Mouse (Mus musculus) kidney, adult 11 months (tissue): ENCODE measurements around the gene Tysnd1.

Source experiments
- DNase-seq: peaks from one replicate; pipeline ENCODE4 v3.0.0; 2022

The Tysnd1 gene

GRCm38 (mm10) chr10:61693563-61693962 lies 1.8 kb upstream of the Tysnd1 start:
- DNase-seq: no peak

GRCm38 (mm10) chr10:61695703-61696559 lies 617 bp downstream of the Tysnd1 start:
- no peak for DNase-seq

- DNase-seq: no peak
These were observed 1.2 kb downstream of the Tysnd1 start for GRCm38 (mm10) chr10:61696560-61696823.

- DNase-seq: peak; percentile 97
These were observed 1.7 kb downstream of the Tysnd1 start for GRCm38 (mm10) chr10:61697028-61697427.

- no peak for DNase-seq
These were observed 9.3 kb downstream of the Tysnd1 start for GRCm38 (mm10) chr10:61704663-61705062.

- peak; percentile 75 for DNase-seq
These were observed 11.4 kb downstream of the Tysnd1 start for GRCm38 (mm10) chr10:61706412-61707375.

DNA sequence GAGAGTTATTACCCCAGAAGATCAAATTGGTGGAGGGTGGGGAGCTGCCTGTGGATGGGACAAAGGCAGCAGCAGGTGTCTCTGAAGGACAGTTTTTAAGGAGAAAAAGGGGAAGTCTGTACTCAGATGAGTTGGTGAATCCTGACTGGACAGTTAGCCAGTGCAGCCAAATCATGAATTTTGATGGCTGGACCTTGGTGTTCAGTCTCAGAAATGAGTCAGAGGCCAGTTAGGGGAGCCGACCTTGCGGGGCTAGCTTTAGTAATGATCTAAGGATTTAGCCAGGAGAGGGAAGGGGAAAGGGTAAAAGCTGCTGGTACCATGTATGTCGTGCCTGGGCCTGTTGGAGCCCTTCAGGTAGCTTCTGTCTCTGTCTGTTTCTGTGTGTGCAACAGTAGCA lies 18.3 kb downstream of the Tysnd1 start:
- DNase-seq: no peak

GRCm38 (mm10) chr10:61714146-61714545 lies 18.8 kb downstream of the Tysnd1 start:
- DNase-seq: no peak

DNA sequence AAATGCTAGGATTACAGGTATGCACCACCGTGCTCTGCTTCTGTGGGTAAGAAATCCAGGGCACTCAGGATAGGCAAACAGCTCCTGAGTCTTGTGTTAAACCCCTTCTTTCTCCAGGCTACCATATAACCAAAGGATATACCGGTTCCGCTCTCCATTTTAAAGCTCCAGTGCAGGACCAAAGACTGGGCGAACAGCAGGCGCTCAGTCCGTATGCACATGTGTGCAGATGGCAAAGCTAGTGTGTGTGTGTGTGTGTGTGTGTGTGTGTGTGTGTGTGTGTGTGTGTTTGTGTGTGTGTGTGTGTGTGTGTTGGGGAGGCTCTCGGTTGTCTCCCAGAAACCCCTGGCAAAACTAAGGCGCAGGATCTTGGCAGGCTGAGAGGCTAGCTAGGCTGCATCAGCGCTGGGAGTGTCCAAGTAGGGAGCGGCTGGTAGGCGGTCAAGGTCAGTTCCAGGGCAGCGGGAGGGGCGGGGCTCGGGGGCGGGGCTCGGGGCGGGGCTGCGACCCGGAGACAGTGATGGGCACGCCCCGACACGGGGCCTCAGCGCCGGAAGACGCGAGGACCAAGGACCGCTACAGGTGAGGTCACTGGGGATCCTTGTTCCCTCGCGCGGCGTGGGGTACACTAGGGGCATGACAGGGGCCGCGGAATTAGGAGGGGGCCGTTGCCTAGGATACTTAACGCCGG lies 19.6 kb downstream of the Tysnd1 start, which contains the start of gene Aifm2:
Gene Aifm2, plus strand, starts transcription at position 493 of the 691 bp plus-strand sequence.
- peak; percentile 74 for DNase-seq

GRCm38 (mm10) chr10:61715462-61715837 lies 20.1 kb downstream of the Tysnd1 start:
- no peak for DNase-seq

- DNase-seq: no peak
These were observed 20.9 kb downstream of the Tysnd1 start for GRCm38 (mm10) chr10:61715996-61716864.

DNA sequence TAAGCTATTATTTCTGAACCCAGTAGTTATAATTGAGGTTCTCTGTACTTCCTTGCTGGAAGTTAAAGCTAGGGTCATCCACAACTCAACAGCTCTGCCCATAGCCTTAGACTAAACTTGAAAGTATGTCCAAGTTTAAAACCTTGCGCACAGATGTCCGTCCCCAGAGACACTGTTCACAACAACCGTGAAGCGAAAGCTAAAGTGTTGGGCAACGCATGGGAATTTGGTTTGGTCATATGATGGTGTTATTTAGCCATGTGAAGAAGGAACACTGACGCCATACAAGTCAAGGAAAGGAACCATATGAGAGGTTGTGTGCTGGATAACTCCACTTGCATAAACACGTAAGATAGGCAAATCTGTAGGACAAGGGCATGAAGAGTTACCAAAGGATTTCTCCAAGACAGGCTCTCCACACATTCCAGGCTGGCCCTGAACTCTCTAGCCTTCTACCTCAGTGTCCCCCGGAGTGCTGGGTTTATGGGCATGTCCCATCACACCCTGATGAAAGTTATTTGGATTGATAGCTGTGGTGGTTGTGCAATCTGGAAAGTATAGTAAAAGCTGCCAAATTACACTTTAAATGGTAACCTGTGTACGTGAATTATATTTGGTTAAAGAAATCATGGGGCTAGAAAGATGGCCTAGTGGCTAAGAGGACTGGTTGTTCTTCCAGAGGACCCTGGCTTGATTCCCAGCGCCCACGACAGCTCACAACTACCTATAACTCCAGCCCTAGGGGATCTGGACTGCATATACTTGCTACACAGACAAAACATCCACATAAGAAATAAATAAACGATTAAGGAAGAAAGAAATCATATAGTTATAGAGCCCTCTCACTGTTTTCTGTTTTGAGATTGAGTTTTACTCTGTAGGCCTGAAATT lies 22.3 kb downstream of the Tysnd1 start:
- DNase-seq: no peak

DNA sequence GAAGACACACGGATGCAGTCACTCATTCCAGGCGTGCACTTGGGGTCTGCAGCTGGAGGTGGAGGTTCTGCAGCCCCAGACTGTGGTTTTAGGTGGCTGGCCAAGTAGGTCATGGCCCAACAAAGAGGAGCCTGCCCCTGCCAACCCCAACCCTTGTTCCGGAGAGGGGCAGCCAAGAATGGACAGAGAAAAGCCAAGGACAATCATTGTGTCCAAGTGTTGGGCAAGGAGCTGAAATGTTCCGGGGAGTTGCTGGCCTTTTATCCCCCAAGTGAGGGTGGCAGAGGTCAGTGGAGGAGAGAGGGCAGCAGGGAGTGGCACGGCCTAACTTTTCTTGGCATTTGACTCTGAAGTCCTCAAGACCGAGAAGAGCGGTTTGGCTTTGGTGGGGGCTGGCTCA lies 25.0 kb downstream of the Tysnd1 start:
- DNase-seq: no peak

DNA sequence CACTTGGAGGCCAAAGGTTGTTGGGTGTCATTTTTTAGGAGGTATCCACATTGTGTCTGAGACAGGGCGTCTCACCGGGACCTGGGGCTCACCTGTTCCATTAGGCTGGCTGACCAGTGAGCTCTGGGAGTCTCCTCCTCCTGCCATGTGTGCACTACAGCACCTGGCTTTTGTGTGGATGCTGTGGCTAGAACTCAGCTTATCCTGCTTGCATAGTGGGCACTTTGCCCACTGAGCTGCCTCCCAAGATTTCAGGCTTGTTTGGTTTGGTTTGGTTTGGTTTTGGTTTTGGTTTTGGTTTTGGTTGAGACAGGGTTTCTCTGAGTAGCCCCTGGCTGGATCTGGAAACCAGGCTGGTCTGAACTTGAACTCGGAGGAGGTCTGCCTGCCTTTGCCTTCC lies 26.9 kb downstream of the Tysnd1 start:
- DNase-seq: no peak

- DNase-seq: no peak
These were observed 28.0 kb downstream of the Tysnd1 start for GRCm38 (mm10) chr10:61723271-61723670.

GRCm38 (mm10) chr10:61729181-61729580 lies 33.9 kb downstream of the Tysnd1 start:
- no peak for DNase-seq

DNA sequence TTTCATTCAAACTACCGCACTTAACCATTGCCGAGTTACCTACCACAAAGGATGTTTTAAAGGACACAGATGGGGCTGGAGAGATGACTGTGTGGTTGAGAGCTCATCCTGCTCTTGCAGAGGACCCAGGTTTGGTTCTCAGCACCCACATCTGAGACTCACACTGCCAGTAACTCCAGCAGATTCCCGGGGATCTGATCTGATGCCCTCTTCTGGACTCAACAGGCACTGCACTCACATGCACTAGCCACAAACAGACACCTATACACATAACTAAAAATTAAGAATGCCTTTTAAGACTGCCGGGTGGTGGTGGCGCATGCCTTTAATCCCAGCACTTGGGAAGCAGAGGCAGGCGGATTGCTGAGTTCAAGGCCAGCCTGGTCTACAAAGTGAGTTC lies 34.9 kb downstream of the Tysnd1 start:
- no peak for DNase-seq

DNA sequence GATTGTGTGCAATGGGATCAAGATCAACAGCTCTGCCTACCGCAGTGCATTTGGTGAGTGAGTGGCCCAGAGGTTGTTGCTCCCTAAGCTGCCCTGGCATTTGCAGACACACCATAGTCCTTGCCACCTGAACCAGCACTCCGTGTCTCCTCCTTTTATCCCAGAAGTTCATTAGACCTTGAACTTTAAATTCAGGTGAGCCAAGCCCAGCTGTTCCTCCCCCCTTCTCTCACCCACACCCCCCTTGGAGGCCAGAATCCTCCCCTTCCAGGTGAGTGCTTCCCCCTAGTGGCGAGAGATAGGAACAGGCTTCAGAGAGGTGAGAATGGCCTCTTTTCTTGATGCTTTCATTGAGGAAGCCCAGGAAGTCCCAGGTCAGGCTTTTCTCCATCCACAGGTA lies 39.1 kb downstream of the Tysnd1 start:
- peak; percentile 74 for DNase-seq

GRCm38 (mm10) chr10:61736671-61737078 lies 41.4 kb downstream of the Tysnd1 start:
- DNase-seq: no peak

DNA sequence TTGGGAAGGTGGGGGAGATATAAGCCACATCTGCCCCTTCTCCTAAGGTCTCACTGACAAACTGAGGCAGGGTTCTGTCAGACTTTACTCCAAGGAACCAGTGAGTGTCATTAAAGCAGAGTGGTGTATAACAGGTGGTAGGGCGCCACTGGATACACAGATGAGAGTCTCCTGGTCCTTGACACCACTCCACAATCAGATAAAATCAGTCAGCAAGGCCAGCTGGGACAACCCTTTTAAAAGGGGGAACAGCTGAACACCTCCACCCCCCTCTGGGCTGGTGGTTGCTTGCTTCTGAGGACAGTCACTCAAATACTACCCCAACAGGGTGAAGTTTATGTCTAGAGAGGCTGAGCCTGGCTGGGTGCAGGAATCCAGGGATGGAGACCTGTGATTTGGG lies 42.2 kb downstream of the Tysnd1 start:
- no peak for DNase-seq

DNA sequence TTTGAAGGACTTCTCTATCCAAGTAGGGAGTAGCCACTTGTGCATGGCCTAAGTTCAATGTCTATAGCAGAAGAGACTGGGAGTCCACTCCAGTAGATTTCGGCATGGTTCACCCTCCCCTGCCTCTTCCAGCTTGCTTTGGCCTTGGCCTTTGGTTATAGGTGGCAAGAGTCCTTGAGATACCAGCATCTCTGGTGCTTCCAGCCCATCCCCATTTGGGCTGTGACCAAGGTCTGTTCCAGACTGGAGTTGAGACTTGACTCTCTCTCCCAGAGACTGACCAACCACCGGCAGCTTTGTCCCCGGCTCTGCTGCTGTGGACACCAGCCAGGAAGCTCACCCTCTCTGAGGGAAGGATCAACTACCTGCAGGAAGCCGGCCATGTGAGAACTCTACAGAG lies 42.8 kb downstream of the Tysnd1 start:
- DNase-seq: no peak
